Mouse (Mus musculus) liver, embryonic 12.5 days (tissue): Measurements from ENCODE around the gene Rce1. TPM values are rescaled to one million over a fixed set of nuclear protein-coding genes. Genes with fewer than 3 reads are reported as not detected.
A peak's percentile ranks its signal among the peaks of the same experiment; 100 is the strongest.

Experiments used
- ATAC-seq: fragments of 200-750 bp; cut with Nextera tagmentation; 2 replicates; pipeline ENCODE4 v1.8.0; 2017; ENCODE audit warnings: moderate number of reproducible peaks, mild to moderate bottlenecking, moderate library complexity
- H3K27ac ChIP-seq: fragments of 300-500 bp; sonication (generic); 2 replicates; pipeline ENCODE4 v1.5.1; 2016; ENCODE audit warnings: mild to moderate bottlenecking
- H3K27me3 ChIP-seq: fragments of 300-500 bp; sonication (generic); replicated peaks from 2 replicates; pipeline ENCODE4 v1.6.1; 2016; ENCODE audit warnings: mild to moderate bottlenecking, moderate library complexity
- H3K36me3 ChIP-seq: fragments of 300-500 bp; sonication (generic); 2 replicates; pipeline ENCODE4 v1.6.1; 2016; ENCODE audit warnings: mild to moderate bottlenecking, moderate library complexity
- H3K4me1 ChIP-seq: fragments of 300-500 bp; sonication (generic); 2 replicates; pipeline ENCODE4 v1.6.1; 2016
- H3K4me2 ChIP-seq: fragments of 300-500 bp; sonication (generic); 2 replicates; pipeline ENCODE4 v1.6.1; 2016; ENCODE audit warnings: mild to moderate bottlenecking, moderate library complexity
- H3K4me3 ChIP-seq: fragments of 300-500 bp; sonication (generic); 2 replicates; pipeline ENCODE4 v1.5.1; 2016; ENCODE audit warnings: mild to moderate bottlenecking, moderate library complexity
- H3K9ac ChIP-seq: fragments of 300-500 bp; sonication (generic); 2 replicates; pipeline ENCODE4 v1.6.1; 2016; ENCODE audit warnings: mild to moderate bottlenecking, moderate library complexity
- H3K9me3 ChIP-seq: fragments of 300-500 bp; sonication (generic); replicated peaks from 2 replicates; pipeline ENCODE4 v1.6.1; 2016; ENCODE audit warnings: mild to moderate bottlenecking, moderate library complexity
- WGBS: fragments of 180-500 bp; shearing (Covaris S2); methylation state at CpG from one replicate; pipeline ENCODE4 v1.1.7; 2016; ENCODE audit not compliant: insufficient replicate concordance; 5-methylcytosine and 5-hydroxymethylcytosine counted together
- polyA plus RNA-seq: library from polyadenylated mRNA; unstranded; fragments of >200 nt; fragmentation: Nextera tagmentation; extraction: Ambion mirVana; gene quantifications from 2 replicates; pipeline ENCODE4 v1.2.1, GENCODE M21; 2016

Rce1 gene
- polyA plus RNA-seq, 1 experiment from 2014 or later = 39.3 TPM

- no peak overlapping the region for H3K4me3 ChIP-seq
- no peak overlapping the region for H3K4me2 ChIP-seq
- no peaks in the 10 kb centered on the region for H3K9me3 ChIP-seq
- WGBS = 81% methylated on average over 19 of the region's 19 CpGs
- H3K4me1 ChIP-seq = peaks cover 33% of the 10 kb centered on the region
- H3K27ac ChIP-seq = no peak overlapping the region
- no peak overlapping the region for H3K9ac ChIP-seq
- H3K27me3 ChIP-seq = peaks cover 37% of the 10 kb centered on the region
- H3K36me3 ChIP-seq = peaks cover 28% of the 10 kb centered on the region
- no peak for ATAC-seq
These were observed 13.1 kb downstream of the Rce1 start for GRCm38 (mm10) chr19:4612181-4612961.

DNA sequence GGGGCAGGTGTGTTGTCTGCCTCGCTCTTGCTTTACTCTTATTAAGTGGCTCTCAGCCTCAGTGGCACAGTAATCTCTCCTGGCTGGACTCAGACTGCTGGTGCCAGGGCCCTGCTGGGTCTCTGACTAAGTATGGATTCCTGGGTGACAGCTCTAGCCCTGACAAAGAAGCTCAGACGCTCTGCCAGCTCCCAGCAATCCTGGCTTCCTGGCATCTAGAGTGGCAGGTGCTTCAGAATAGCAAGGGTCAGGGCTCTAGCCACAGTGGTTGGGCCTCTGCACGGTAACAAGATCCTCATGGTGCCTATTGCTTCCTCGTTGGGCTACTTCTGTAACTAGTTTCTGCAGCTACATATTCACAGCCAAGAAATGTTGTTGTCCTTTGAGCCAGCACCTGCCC is 15.3 kb downstream of the Rce1 start:
- H3K36me3 ChIP-seq = peaks cover 28% of the 10 kb centered on the region
- WGBS = 51% methylated on average over 4 of the region's 4 CpGs
- peaks cover 19% of the 10 kb centered on the region for H3K4me1 ChIP-seq
- H3K9me3 ChIP-seq = no peaks in the 10 kb centered on the region
- H3K4me3 ChIP-seq = no peak overlapping the region
- no peak overlapping the region for H3K9ac ChIP-seq
- no peak overlapping the region for H3K27ac ChIP-seq
- no peak overlapping the region for H3K4me2 ChIP-seq
- H3K27me3 ChIP-seq = peaks cover 14% of the 10 kb centered on the region
- ATAC-seq = no peak

DNA sequence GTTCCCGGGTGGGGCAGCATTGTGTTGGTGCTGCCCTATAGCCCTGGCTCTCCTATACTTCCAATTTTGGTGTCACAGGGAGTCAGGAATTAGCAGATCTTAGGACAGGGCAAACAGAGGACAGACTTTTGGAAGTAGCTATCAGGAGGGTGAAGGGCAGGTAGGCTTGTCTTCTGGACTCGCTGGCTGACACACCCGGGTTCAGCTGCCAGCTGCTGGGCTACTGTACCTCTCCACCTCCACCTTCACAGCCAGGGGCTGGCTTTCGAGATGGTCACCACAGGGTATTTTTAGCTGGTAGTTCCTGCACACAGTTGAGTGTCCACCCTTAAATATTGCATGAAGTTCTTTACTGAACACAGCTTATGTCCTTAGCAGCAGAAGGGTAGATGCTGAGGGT is 16.9 kb downstream of the Rce1 start:
- WGBS = 73% methylated on average over 4 of the region's 4 CpGs
- Histone ChIP-seq H3K9ac (no peak overlapping the region), H3K27ac (no peak overlapping the region), H3K9me3 (no peaks in the 10 kb centered on the region), H3K4me3 (no peak overlapping the region), H3K4me1 (peaks cover 23% of the 10 kb centered on the region), H3K36me3 (peaks cover 23% of the 10 kb centered on the region), H3K4me2 (no peak overlapping the region), H3K27me3 (no peaks in the 10 kb centered on the region)
- no peak for ATAC-seq

DNA sequence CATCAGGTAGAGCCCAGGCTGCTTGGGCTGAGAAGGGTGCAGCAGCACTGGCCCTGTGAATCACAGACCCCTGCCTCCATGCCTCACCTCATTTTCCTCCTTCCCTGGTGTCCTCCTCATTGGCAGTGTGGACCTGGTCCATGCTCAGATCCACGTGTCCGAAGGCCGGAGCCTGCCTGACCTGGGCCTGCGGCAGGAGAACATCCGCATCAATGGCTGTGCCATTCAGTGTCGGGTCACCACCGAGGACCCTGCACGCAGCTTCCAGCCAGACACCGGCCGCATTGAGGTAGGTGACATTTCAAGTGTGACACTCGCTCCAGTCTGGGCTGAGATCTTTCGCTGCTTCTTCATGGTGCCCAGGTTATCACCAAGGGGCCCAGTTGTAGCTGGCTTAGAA is 18.0 kb downstream of the Rce1 start:
- H3K4me1 ChIP-seq = peaks cover 28% of the 10 kb centered on the region
- WGBS = 81% methylated on average over 12 of the region's 12 CpGs
- no peak for ATAC-seq
- H3K9ac ChIP-seq = no peak overlapping the region
- H3K36me3 ChIP-seq = peaks cover 19% of the 10 kb centered on the region
- no peak overlapping the region for H3K27ac ChIP-seq
- H3K9me3 ChIP-seq = no peaks in the 10 kb centered on the region
- H3K27me3 ChIP-seq = no peaks in the 10 kb centered on the region
- no peak overlapping the region for H3K4me3 ChIP-seq
- H3K4me2 ChIP-seq = no peak overlapping the region

DNA sequence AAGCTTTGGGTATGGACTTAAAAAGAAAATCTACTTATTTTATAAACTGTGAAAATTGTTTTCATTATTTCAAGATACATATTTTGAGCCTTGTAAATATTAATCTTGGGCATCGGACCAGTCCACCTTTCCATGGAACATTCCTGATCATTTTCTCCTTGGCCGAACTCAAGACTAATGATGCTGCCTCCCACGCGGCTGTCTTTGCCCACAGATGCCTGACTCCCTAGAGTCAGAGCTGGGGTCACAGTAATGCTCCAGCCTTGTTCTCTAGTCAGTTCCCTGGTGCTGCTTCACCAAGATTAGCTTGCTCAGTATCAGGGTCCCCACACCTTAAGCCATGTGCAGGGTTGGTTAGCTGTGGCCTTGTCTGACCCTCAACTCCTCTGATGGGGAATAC is 19.8 kb downstream of the Rce1 start:
- no peaks in the 10 kb centered on the region for H3K27me3 ChIP-seq
- whole genome bisulfite sequencing = 78% methylated on average over 4 of the region's 4 CpGs
- H3K27ac ChIP-seq = no peak overlapping the region
- ATAC-seq = no peak
- no peak overlapping the region for H3K9ac ChIP-seq
- peaks cover 11% of the 10 kb centered on the region for H3K36me3 ChIP-seq
- H3K4me2 ChIP-seq = no peak overlapping the region
- H3K4me3 ChIP-seq = no peak overlapping the region
- H3K9me3 ChIP-seq = no peaks in the 10 kb centered on the region
- peaks cover 26% of the 10 kb centered on the region for H3K4me1 ChIP-seq

- Histone ChIP-seq H3K4me2 (no peak overlapping the region), H3K4me1 (peaks cover 26% of the 10 kb centered on the region), H3K27ac (no peak overlapping the region), H3K9ac (no peak overlapping the region), H3K9me3 (no peaks in the 10 kb centered on the region), H3K27me3 (no peaks in the 10 kb centered on the region), H3K36me3 (peaks cover 11% of the 10 kb centered on the region), H3K4me3 (no peak overlapping the region)
- WGBS = 37% methylated on average over 24 of the region's 24 CpGs
- ATAC-seq = peak; percentile 64
These were observed 21.4 kb downstream of the Rce1 start for GRCm38 (mm10) chr19:4603801-4604723.

DNA sequence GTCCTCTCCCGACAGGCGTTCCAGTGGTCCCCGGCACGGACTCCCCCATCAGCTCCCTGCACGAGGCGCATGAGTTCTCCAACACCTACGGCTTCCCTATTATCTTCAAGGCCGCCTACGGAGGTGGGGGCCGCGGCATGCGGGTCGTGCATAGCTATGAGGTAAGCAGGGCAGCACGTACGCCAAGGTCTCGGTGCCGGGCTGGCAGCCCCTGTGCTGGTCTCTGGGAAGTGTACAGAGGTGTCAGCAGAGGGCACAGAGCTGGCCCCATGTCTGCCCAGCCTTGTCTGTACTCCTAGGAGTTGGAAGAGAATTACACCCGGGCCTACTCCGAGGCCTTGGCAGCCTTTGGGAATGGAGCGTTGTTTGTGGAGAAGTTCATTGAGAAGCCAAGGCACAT is 23.0 kb downstream of the Rce1 start:
- Histone ChIP-seq H3K4me3 (no peak overlapping the region), H3K9me3 (no peaks in the 10 kb centered on the region), H3K9ac (no peak overlapping the region), H3K4me1 (peaks cover 26% of the 10 kb centered on the region), H3K4me2 (no peak overlapping the region), H3K36me3 (peaks cover 11% of the 10 kb centered on the region), H3K27ac (no peak overlapping the region), H3K27me3 (no peaks in the 10 kb centered on the region)
- ATAC-seq = no peak
- WGBS = 82% methylated on average over 20 of the region's 20 CpGs

GRCm38 (mm10) chr19:4596071-4596470 is 29.4 kb downstream of the Rce1 start:
- Histone ChIP-seq H3K4me1 (no peaks in the 10 kb centered on the region), H3K27me3 (0 out of 2 replicates have a peak, but pooled peaks cover 4% of the 10 kb centered on the region), H3K27ac (no peak overlapping the region), H3K9ac (no peak overlapping the region), H3K4me3 (no peak overlapping the region), H3K9me3 (no peaks in the 10 kb centered on the region), H3K36me3 (no peaks in the 10 kb centered on the region), H3K4me2 (no peak overlapping the region)
- 62% methylated on average over 2 of the region's 2 CpGs for WGBS
- no peak for ATAC-seq

DNA sequence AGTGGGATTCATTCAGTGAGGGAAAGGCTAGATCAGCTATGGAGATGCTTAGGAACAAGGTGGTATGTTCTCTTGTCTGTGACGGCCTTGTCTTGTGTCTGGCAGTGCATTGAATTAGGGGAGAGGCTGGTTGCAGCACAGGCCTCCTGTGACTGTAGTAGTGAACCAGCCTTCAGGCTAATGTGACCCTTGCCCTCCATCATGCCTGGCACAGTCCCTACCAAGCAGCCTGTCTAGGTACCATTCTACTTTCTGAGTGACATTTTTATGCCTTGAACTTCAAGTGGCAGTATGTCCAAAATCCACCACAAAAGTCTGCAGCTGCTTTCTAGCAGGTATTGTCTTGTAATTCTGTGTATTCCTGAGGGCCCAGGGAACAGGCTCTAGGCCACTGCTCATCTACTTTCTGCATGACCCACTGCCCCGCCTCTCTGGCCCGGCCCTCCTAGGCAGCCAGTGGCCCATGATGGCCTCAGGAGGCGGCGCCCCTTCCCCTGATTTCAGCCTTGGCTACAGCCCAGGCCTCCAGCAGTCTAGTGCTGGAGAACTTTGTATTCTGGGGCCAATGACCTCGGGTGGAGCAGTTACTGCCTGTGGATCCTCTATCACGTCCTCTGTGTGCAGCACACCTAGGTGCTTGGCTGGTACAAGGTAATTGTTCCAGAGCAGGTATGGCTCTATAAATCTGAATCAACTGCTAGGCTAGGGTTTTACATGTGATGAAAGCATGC is 31.5 kb downstream of the Rce1 start:
- H3K27ac ChIP-seq = no peak overlapping the region

GRCm38 (mm10) chr19:4590025-4590424 is 35.4 kb downstream of the Rce1 start:
- H3K9ac ChIP-seq = no peak overlapping the region
- peaks cover 25% of the 10 kb centered on the region for H3K27me3 ChIP-seq
- H3K9me3 ChIP-seq = no peaks in the 10 kb centered on the region
- H3K4me1 ChIP-seq = no peaks in the 10 kb centered on the region
- no peaks in the 10 kb centered on the region for H3K36me3 ChIP-seq
- H3K4me2 ChIP-seq = no peak overlapping the region
- 76% methylated on average over 3 of the region's 3 CpGs for WGBS
- H3K27ac ChIP-seq = no peak overlapping the region
- no peak for ATAC-seq
- H3K4me3 ChIP-seq = no peak overlapping the region

More for the DNA sequence above, 31.5 kb downstream of the Rce1 start:
- no peak for ATAC-seq
- no peak overlapping the region for H3K9ac ChIP-seq
- H3K27me3 ChIP-seq = peaks cover 11% of the 10 kb centered on the region; the same call in 1 of the 2 replicates
- no peaks in the 10 kb centered on the region for H3K4me1 ChIP-seq
- H3K36me3 ChIP-seq = no peaks in the 10 kb centered on the region
- H3K4me3 ChIP-seq = no peak overlapping the region
- no peak overlapping the region for H3K4me2 ChIP-seq
- 58% methylated on average over 7 of the region's 7 CpGs for WGBS
- no peaks in the 10 kb centered on the region for H3K9me3 ChIP-seq

GRCm38 (mm10) chr19:4589081-4589480 is 36.4 kb downstream of the Rce1 start:
- no peak for ATAC-seq
- H3K36me3 ChIP-seq = no peaks in the 10 kb centered on the region
- peaks cover 27% of the 10 kb centered on the region for H3K27me3 ChIP-seq
- no peak overlapping the region for H3K4me3 ChIP-seq
- H3K4me1 ChIP-seq = no peaks in the 10 kb centered on the region
- no peak overlapping the region for H3K9ac ChIP-seq
- no peaks in the 10 kb centered on the region for H3K9me3 ChIP-seq
- H3K4me2 ChIP-seq = no peak overlapping the region
- 68% methylated on average over 1 of the region's 1 CpGs for WGBS
- no peak overlapping the region for H3K27ac ChIP-seq

GRCm38 (mm10) chr19:4588430-4588829 is 37.0 kb downstream of the Rce1 start:
- H3K27ac ChIP-seq = no peak overlapping the region
- H3K9me3 ChIP-seq = no peaks in the 10 kb centered on the region
- WGBS = 42% methylated on average over 3 of the region's 3 CpGs
- H3K9ac ChIP-seq = no peak overlapping the region
- no peak for ATAC-seq
- no peaks in the 10 kb centered on the region for H3K36me3 ChIP-seq
- H3K4me1 ChIP-seq = no peaks in the 10 kb centered on the region
- peaks cover 27% of the 10 kb centered on the region for H3K27me3 ChIP-seq
- no peak overlapping the region for H3K4me2 ChIP-seq
- no peak overlapping the region for H3K4me3 ChIP-seq
